Mouse (Mus musculus) midbrain, embryonic 10.5 days (tissue): ENCODE measurements around the gene Allc. TPM values are rescaled to one million over a fixed set of nuclear protein-coding genes. Genes with fewer than 3 reads are reported as not detected.
A peak's percentile ranks its signal among the peaks of the same experiment; 100 is the strongest.

ENCODE experiments used
- DNase-seq: peaks from one replicate; pipeline ENCODE4 v3.0.0-alpha.2; 2017; ENCODE audit warnings: low spot score
- H3K27ac ChIP-seq: fragments of 300-500 bp; sonication (generic); replicated peaks from 2 replicates; pipeline ENCODE4 v1.5.1; 2016; ENCODE audit warnings: mild to moderate bottlenecking
- H3K27me3 ChIP-seq: fragments of 300-500 bp; sonication (generic); 2 replicates; pipeline ENCODE4 v1.6.1; 2016; ENCODE audit warnings: low read depth, mild to moderate bottlenecking; ENCODE audit not compliant: poor library complexity, severe bottlenecking
- H3K36me3 ChIP-seq: fragments of 300-500 bp; sonication (generic); 2 replicates; pipeline ENCODE4 v1.6.1; 2016; ENCODE audit warnings: mild to moderate bottlenecking, moderate library complexity
- H3K4me1 ChIP-seq: fragments of 300-500 bp; sonication (generic); 2 replicates; pipeline ENCODE4 v1.6.1; 2016
- H3K4me3 ChIP-seq: fragments of 300-500 bp; sonication (generic); 2 replicates; pipeline ENCODE4 v1.5.1; 2016; ENCODE audit warnings: mild to moderate bottlenecking, moderate library complexity
- H3K9me3 ChIP-seq: fragments of 300-500 bp; sonication (generic); replicated peaks from 2 replicates; pipeline ENCODE4 v1.6.1; 2016; ENCODE audit warnings: mild to moderate bottlenecking
- WGBS: fragments of 180-500 bp; shearing (Covaris S2); methylation state at CpG from one replicate; pipeline ENCODE4 v1.1.7; 2016; 5-methylcytosine and 5-hydroxymethylcytosine counted together
- polyA plus RNA-seq: library from polyadenylated mRNA; unstranded; fragments of >200 nt; fragmentation: Nextera tagmentation; extraction: Ambion mirVana; gene quantifications from 2 replicates; pipeline ENCODE4 v1.2.1, GENCODE M21; 2016

Allc gene
- polyA plus RNA-seq, 1 experiment from 2014 or later: not detected

- WGBS: 94% methylated on average over 2 of the region's 2 CpGs
- H3K27ac ChIP-seq: no peak overlapping the region
- no peaks in the 10 kb centered on the region for H3K9me3 ChIP-seq
- H3K27me3 ChIP-seq: no peaks in the 10 kb centered on the region
- no peaks in the 10 kb centered on the region for H3K36me3 ChIP-seq
- H3K4me3 ChIP-seq: no peak overlapping the region
- no peaks in the 10 kb centered on the region for H3K4me1 ChIP-seq
- no peak for DNase-seq
Observed at GRCm38 (mm10) chr12:28572241-28572640, 10.1 kb downstream of the Allc start.

GRCm38 (mm10) chr12:28552299-28552698 lies 30.0 kb downstream of the Allc start, which contains the start of gene Dcdc2c:
Dcdc2c (minus strand) TSS chr12:28552399.
- no peaks in the 10 kb centered on the region for H3K9me3 ChIP-seq
- no peak for DNase-seq
- H3K4me3 ChIP-seq: no peak within 1 kb of the TSS
- no peaks in the 10 kb centered on the region for H3K36me3 ChIP-seq
- peak within 1 kb of the TSS; percentile 17; the same call in 1 of the 2 replicates for H3K27ac ChIP-seq
- peaks cover 8% of the 10 kb centered on the region; the same call in 1 of the 2 replicates for H3K4me1 ChIP-seq
- 74% methylated on average over 15 of the region's 15 CpGs for WGBS
- H3K27me3 ChIP-seq: peaks cover 3% of the 10 kb centered on the region; the same call in 1 of the 2 replicates

- Histone ChIP-seq H3K9me3 (no peaks in the 10 kb centered on the region), H3K36me3 (no peaks in the 10 kb centered on the region), H3K27me3 (peaks cover 3% of the 10 kb centered on the region; the same call in 1 of the 2 replicates), H3K4me3 (no peak overlapping the region), H3K4me1 (peaks cover 8% of the 10 kb centered on the region; the same call in 1 of the 2 replicates), H3K27ac (peak overlapping the region; percentile 17; the same call in 1 of the 2 replicates)
- DNase-seq: no peak
- 79% methylated on average over 18 of the region's 18 CpGs for WGBS
Observed at GRCm38 (mm10) chr12:28551775-28552174, 30.5 kb downstream of the Allc start.

GRCm38 (mm10) chr12:28548887-28549286 lies 33.4 kb downstream of the Allc start:
- WGBS: 73% methylated on average over 4 of the region's 4 CpGs
- Histone ChIP-seq H3K4me1 (peaks cover 8% of the 10 kb centered on the region; the same call in 1 of the 2 replicates), H3K27ac (no peak overlapping the region), H3K36me3 (no peaks in the 10 kb centered on the region), H3K4me3 (no peak overlapping the region), H3K27me3 (peaks cover 3% of the 10 kb centered on the region; the same call in 1 of the 2 replicates), H3K9me3 (no peaks in the 10 kb centered on the region)
- no peak for DNase-seq

- no peaks in the 10 kb centered on the region for H3K4me1 ChIP-seq
- 71% methylated on average over 1 of the region's 1 CpGs for WGBS
- H3K27ac ChIP-seq: no peak overlapping the region
- H3K36me3 ChIP-seq: no peaks in the 10 kb centered on the region
- H3K9me3 ChIP-seq: no peaks in the 10 kb centered on the region
- no peak for DNase-seq
- H3K27me3 ChIP-seq: no peaks in the 10 kb centered on the region
- no peak overlapping the region for H3K4me3 ChIP-seq
Observed at GRCm38 (mm10) chr12:28514264-28514775, 68.0 kb downstream of the Allc start.

GRCm38 (mm10) chr12:28509699-28510280 lies 72.5 kb downstream of the Allc start:
- Histone ChIP-seq H3K27ac (no peak overlapping the region), H3K4me3 (no peak overlapping the region), H3K27me3 (no peaks in the 10 kb centered on the region), H3K9me3 (no peaks in the 10 kb centered on the region), H3K4me1 (no peaks in the 10 kb centered on the region), H3K36me3 (no peaks in the 10 kb centered on the region)
- DNase-seq: no peak
- WGBS: 70% methylated on average over 5 of the region's 5 CpGs

Other genes with a start within 250 kb of the Allc start
- gene Dcdc2c, start 30.1 kb downstream of the Allc start, polyA plus RNA-seq: 0.14 and 0.15 TPM in 2 replicates
- gene Colec11, start 40.9 kb upstream of the Allc start, polyA plus RNA-seq: 0.12 and 0.17 TPM in 2 replicates
- 553 and 647 TPM in 2 replicates for gene Rps7, start 53.4 kb upstream of the Allc start, polyA plus RNA-seq
- 34.1 and 35.4 TPM in 2 replicates for gene Rnaseh1, start 67.1 kb upstream of the Allc start, polyA plus RNA-seq
- 43.3 and 48.1 TPM in 2 replicates for gene Adi1, start 92.7 kb upstream of the Allc start, polyA plus RNA-seq
- gene Trappc12, start 167.9 kb upstream of the Allc start, polyA plus RNA-seq: 36.3 and 40.1 TPM in 2 replicates
- gene Eipr1, start 169.3 kb upstream of the Allc start, polyA plus RNA-seq: 45.5 and 48.0 TPM in 2 replicates